Mouse (Mus musculus) hindbrain, embryonic 10.5 days (tissue): ENCODE results near the gene Ces2a. TPM values are rescaled to one million over a fixed set of nuclear protein-coding genes. Genes with fewer than 3 reads are reported as not detected.

Experiments used
- DNase-seq: peaks from one replicate; pipeline ENCODE4 v3.0.0-alpha.2; 2017; ENCODE audit warnings: low spot score
- H3K27ac ChIP-seq: fragments of 300-500 bp; sonication (generic); 2 replicates; pipeline ENCODE4 v1.5.1; 2016; ENCODE audit warnings: mild to moderate bottlenecking, moderate library complexity
- H3K27me3 ChIP-seq: fragments of 300-500 bp; sonication (generic); 2 replicates; pipeline ENCODE4 v1.6.1; 2016; ENCODE audit warnings: mild to moderate bottlenecking; ENCODE audit not compliant: poor library complexity, insufficient read depth, severe bottlenecking
- H3K36me3 ChIP-seq: fragments of 300-500 bp; sonication (generic); 2 replicates; pipeline ENCODE4 v1.6.1; 2016; ENCODE audit warnings: mild to moderate bottlenecking, moderate library complexity
- H3K4me1 ChIP-seq: fragments of 300-500 bp; sonication (generic); replicated peaks from 2 replicates; pipeline ENCODE4 v1.6.1; 2016; ENCODE audit warnings: mild to moderate bottlenecking
- H3K4me3 ChIP-seq: fragments of 300-500 bp; sonication (generic); 2 replicates; pipeline ENCODE4 v1.5.1; 2016; ENCODE audit warnings: mild to moderate bottlenecking, moderate library complexity
- H3K9me3 ChIP-seq: fragments of 300-500 bp; sonication (generic); 2 replicates; pipeline ENCODE4 v1.6.1; 2016; ENCODE audit warnings: mild to moderate bottlenecking, moderate library complexity
- WGBS: fragments of 180-500 bp; shearing (Covaris S2); methylation state at CpG from one replicate; pipeline ENCODE4 v1.1.7; 2016; 5-methylcytosine and 5-hydroxymethylcytosine counted together
- polyA plus RNA-seq: library from polyadenylated mRNA; unstranded; fragments of >200 nt; fragmentation: Nextera tagmentation; extraction: Ambion mirVana; gene quantifications from 2 replicates; pipeline ENCODE4 v1.2.1, GENCODE M21; 2016

The Ces2a gene
- polyA plus RNA-seq, 1 experiment from 2014 or later: not detected

- Histone ChIP-seq H3K36me3 (no peaks in the 10 kb centered on the region), H3K27ac (no peak overlapping the region), H3K9me3 (no peaks in the 10 kb centered on the region), H3K4me1 (no peaks in the 10 kb centered on the region), H3K27me3 (no peaks in the 10 kb centered on the region), H3K4me3 (no peak overlapping the region)
- no peak for DNase-seq
- 90% methylated on average over 3 of the region's 3 CpGs for WGBS
These were observed 36.6 kb downstream of the Ces2a start for GRCm38 (mm10) chr8:104770365-104770764.

- no peak overlapping the region for H3K4me3 ChIP-seq
- H3K27me3 ChIP-seq: no peaks in the 10 kb centered on the region
- WGBS: 66% methylated on average over 1 of the region's 1 CpGs
- DNase-seq: no peak
- H3K4me1 ChIP-seq: no peaks in the 10 kb centered on the region
- no peaks in the 10 kb centered on the region for H3K36me3 ChIP-seq
- no peak overlapping the region for H3K27ac ChIP-seq
- H3K9me3 ChIP-seq: 0 out of 2 replicates have a peak, but pooled peaks cover 4% of the 10 kb centered on the region
These were observed 53.2 kb downstream of the Ces2a start for GRCm38 (mm10) chr8:104787049-104787448.

GRCm38 (mm10) chr8:104788929-104789328 is 55.1 kb downstream of the Ces2a start:
- H3K4me3 ChIP-seq: no peak overlapping the region
- no peak for DNase-seq
- WGBS: 83% methylated on average over 2 of the region's 2 CpGs
- no peaks in the 10 kb centered on the region for H3K27me3 ChIP-seq
- no peak overlapping the region for H3K27ac ChIP-seq
- no peaks in the 10 kb centered on the region for H3K36me3 ChIP-seq
- no peaks in the 10 kb centered on the region for H3K9me3 ChIP-seq
- H3K4me1 ChIP-seq: no peaks in the 10 kb centered on the region

- 66% methylated on average over 3 of the region's 3 CpGs for WGBS
These were observed 56.3 kb downstream of the Ces2a start for GRCm38 (mm10) chr8:104789886-104790680.

More at GRCm38 (mm10) chr8:104789886-104790680, 56.3 kb downstream of the Ces2a start:
- Histone ChIP-seq H3K4me1 (no peaks in the 10 kb centered on the region), H3K4me3 (no peak overlapping the region), H3K27ac (no peak overlapping the region), H3K36me3 (no peaks in the 10 kb centered on the region), H3K27me3 (no peaks in the 10 kb centered on the region), H3K9me3 (no peaks in the 10 kb centered on the region)
- no peak for DNase-seq

Other genes starting within 250 kb of the Ces2a start
- 0.12 and 0.29 TPM in 2 replicates for gene Terb1, start 224.1 kb upstream of the Ces2a start, polyA plus RNA-seq
- gene Nae1, start 199.4 kb upstream of the Ces2a start, polyA plus RNA-seq: 121 and 126 TPM in 2 replicates
- 0.90 and 1.4 TPM in 2 replicates for gene Car7, start 199.3 kb upstream of the Ces2a start, polyA plus RNA-seq
- 12.7 and 13.3 TPM in 2 replicates for gene Pdp2, start 142.6 kb upstream of the Ces2a start, polyA plus RNA-seq
- not detected in 2 replicates for gene Cdh16, start 109.6 kb upstream of the Ces2a start, polyA plus RNA-seq
- gene Rrad, start 102.7 kb upstream of the Ces2a start, polyA plus RNA-seq: 1.2 and 1.5 TPM in 2 replicates
- gene Ciao2b, start 92.0 kb upstream of the Ces2a start, polyA plus RNA-seq: 111 and 121 TPM in 2 replicates
- 0.22 TPM in 1 of 2 replicates, not detected in the other for gene Ces2b, start 97.6 kb downstream of the Ces2a start, polyA plus RNA-seq
- not detected in 2 replicates for gene Ces2c, start 113.1 kb downstream of the Ces2a start, polyA plus RNA-seq
- gene Ces2e, start 192.3 kb downstream of the Ces2a start, polyA plus RNA-seq: not detected in 2 replicates
- gene Ces2f, start 213.4 kb downstream of the Ces2a start, polyA plus RNA-seq: not detected in 2 replicates
- not detected in 2 replicates for gene Ces2g, start 227.7 kb downstream of the Ces2a start, polyA plus RNA-seq